Mouse (Mus musculus): ENCODE results near the gene Ints13. TPM values are rescaled to one million over a fixed set of nuclear protein-coding genes. Genes with fewer than 3 reads are reported as not detected.

The Ints13 gene
- polyA plus RNA-seq, 1 experiment, result 10.2 TPM

- Histone ChIP-seq H3K36me3 (ENCODE audit: control insufficient read depth, insufficient read depth, low read length) (peaks cover 4% of the 10 kb centered on the region; the same call in 1 of the 2 replicates), H3K4me1 (ENCODE audit: control insufficient read depth, insufficient read depth, insufficient read length) (no peaks in the 10 kb centered on the region), H3K27me3 (ENCODE audit: control insufficient read depth, insufficient read depth, low read length) (no peaks in the 10 kb centered on the region), H3K27ac (ENCODE audit: insufficient read depth, low read length) (peak overlapping the region; percentile 24; the same call in 1 of the 2 replicates), H3K4me3 (ENCODE audit: extremely low read depth, insufficient read depth, insufficient read length) (no peak overlapping the region)
- TF ChIP-seq CTCF (IDR thresholded peaks at IDR 0.05; ENCODE audit: extremely low read depth, insufficient read depth, insufficient read length, insufficient replicate concordance) (no peak), POLR2A (IDR thresholded peaks at IDR 0.05; ENCODE audit: low read depth, low read length) (no peak)
- WGBS, result 86% methylated on average over 7 of the region's 7 CpGs
- DNase-seq (ENCODE audit: low read depth in 1 of 2, low spot score in 2 of 2), result no peak
Observed at GRCm38 (mm10) chr6:146611897-146612296, 34.3 kb upstream of the Ints13 start.

DNA sequence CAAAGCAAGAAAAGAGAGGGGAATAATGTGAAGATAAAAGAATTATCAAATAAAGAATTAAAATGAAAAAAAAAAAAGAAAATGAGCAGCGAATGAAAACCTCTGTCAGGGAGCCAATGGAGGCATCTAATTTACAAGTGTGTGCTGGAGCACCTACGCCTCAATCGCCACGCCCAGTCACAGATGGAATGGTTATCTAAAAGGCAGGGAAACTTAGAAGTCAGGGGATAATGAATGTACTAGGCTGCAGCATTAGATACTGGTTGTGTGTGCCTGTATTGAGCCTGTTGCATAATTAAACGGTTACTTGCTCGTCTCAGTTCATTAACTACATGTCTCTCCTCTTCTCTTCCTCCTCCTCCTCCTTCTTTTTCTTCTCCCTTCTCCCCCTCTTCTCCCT, 33.8 kb upstream of the Ints13 start:
- TF ChIP-seq POLR2A (IDR thresholded peaks at IDR 0.05; ENCODE audit: low read depth, low read length) (no peak), CTCF (IDR thresholded peaks at IDR 0.05; ENCODE audit: extremely low read depth, insufficient read depth, insufficient read length, insufficient replicate concordance) (no peak)
- Histone ChIP-seq H3K4me1 (ENCODE audit: control insufficient read depth, insufficient read depth, insufficient read length) (no peaks in the 10 kb centered on the region), H3K27ac (ENCODE audit: insufficient read depth, low read length) (no peak overlapping the region), H3K36me3 (ENCODE audit: control insufficient read depth, insufficient read depth, low read length) (peaks cover 4% of the 10 kb centered on the region; the same call in 1 of the 2 replicates), H3K4me3 (ENCODE audit: extremely low read depth, insufficient read depth, insufficient read length) (no peak overlapping the region), H3K27me3 (ENCODE audit: control insufficient read depth, insufficient read depth, low read length) (no peaks in the 10 kb centered on the region)
- DNase-seq (ENCODE audit: low read depth in 1 of 2, low spot score in 2 of 2), result no peak
- WGBS, result 91% methylated on average over 6 of the region's 6 CpGs

DNA sequence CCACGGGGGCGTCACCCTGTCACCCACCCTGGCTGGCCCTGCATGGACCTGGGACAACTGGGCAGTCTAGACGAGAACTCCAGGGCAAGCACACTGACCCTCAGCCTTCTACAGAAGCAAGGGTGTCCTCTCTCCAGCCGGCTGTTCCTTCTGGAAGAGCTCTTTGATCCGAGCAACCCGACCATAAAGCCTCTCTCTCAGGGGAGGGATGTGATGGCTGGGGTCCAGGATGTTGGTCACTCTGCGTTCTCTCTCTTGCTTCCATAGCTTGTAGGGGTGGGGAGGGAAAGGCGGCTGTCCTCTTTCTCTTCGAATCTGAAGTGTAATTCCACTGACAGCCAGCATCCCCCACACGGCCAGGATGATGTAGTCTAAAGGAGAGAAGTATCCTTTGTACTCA, 26.0 kb upstream of the Ints13 start:
- no peak for DNase-seq (ENCODE audit: low read depth in 1 of 2, low spot score in 2 of 2)
- TF ChIP-seq CTCF (IDR thresholded peaks at IDR 0.05; ENCODE audit: extremely low read depth, insufficient read depth, insufficient read length, insufficient replicate concordance) (no peak), POLR2A (IDR thresholded peaks at IDR 0.05; ENCODE audit: low read depth, low read length) (no peak)
- Histone ChIP-seq H3K4me1 (ENCODE audit: control insufficient read depth, insufficient read depth, insufficient read length) (no peaks in the 10 kb centered on the region), H3K4me3 (ENCODE audit: extremely low read depth, insufficient read depth, insufficient read length) (no peak overlapping the region), H3K27me3 (ENCODE audit: control insufficient read depth, insufficient read depth, low read length) (no peaks in the 10 kb centered on the region), H3K36me3 (ENCODE audit: control insufficient read depth, insufficient read depth, low read length) (peaks cover 29% of the 10 kb centered on the region), H3K27ac (ENCODE audit: insufficient read depth, low read length) (no peak overlapping the region)
- 90% methylated on average over 10 of the region's 10 CpGs for WGBS

DNA sequence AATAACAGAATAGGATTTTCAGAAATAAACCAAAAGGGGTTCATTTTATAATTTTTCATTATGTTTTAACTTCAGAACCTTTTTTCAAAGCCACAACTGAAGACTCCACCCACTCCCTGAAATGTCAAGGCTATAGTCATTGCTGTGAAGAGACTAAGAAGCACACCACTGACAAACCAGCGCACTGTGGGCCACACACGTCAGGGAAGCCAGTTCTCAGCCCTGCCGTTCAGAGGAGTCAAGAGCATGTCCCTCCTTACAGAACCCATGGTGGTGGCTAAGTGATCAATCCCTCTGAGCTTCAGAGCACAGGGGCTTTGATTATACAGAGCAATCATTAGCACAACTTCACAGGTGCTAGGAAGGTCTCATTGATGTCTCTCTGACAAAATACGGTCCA, 25.0 kb upstream of the Ints13 start:
- Histone ChIP-seq H3K27me3 (ENCODE audit: control insufficient read depth, insufficient read depth, low read length) (no peaks in the 10 kb centered on the region), H3K4me3 (ENCODE audit: extremely low read depth, insufficient read depth, insufficient read length) (no peak overlapping the region), H3K4me1 (ENCODE audit: control insufficient read depth, insufficient read depth, insufficient read length) (no peaks in the 10 kb centered on the region), H3K36me3 (ENCODE audit: control insufficient read depth, insufficient read depth, low read length) (peaks cover 29% of the 10 kb centered on the region), H3K27ac (ENCODE audit: insufficient read depth, low read length) (no peak overlapping the region)
- 78% methylated on average over 4 of the region's 4 CpGs for WGBS
- no peak for DNase-seq (ENCODE audit: low read depth in 1 of 2, low spot score in 2 of 2)
- TF ChIP-seq POLR2A (IDR thresholded peaks at IDR 0.05; ENCODE audit: low read depth, low read length), result no peak

DNA sequence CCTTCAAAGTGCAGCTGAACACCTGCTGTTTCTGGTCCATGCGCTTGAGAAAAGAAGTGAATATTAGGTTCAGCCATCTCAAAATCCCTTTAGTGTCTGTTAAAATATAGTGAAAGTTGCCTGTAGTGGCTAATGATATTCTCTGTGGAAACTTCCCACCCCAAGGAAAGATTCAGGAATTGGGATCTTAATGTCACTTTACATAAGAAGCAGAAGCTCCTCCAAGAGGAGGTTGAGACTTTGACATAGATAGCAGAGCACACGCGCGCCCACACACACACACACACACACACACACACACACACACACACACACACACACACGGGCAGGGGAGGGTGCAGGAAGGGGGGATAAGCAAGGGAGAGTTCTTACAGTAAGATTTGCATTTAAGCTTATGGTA, 7.5 kb upstream of the Ints13 start:
- Histone ChIP-seq H3K4me1 (ENCODE audit: control insufficient read depth, insufficient read depth, insufficient read length) (peaks cover 2% of the 10 kb centered on the region), H3K4me3 (ENCODE audit: extremely low read depth, insufficient read depth, insufficient read length) (no peak overlapping the region), H3K27me3 (ENCODE audit: control insufficient read depth, insufficient read depth, low read length) (no peaks in the 10 kb centered on the region), H3K36me3 (ENCODE audit: control insufficient read depth, insufficient read depth, low read length) (peaks cover 21% of the 10 kb centered on the region), H3K27ac (ENCODE audit: insufficient read depth, low read length) (no peak overlapping the region)
- WGBS, result 93% methylated on average over 5 of the region's 5 CpGs
- TF ChIP-seq POLR2A (IDR thresholded peaks at IDR 0.05; ENCODE audit: low read depth, low read length) (no peak), CTCF (IDR thresholded peaks at IDR 0.05; ENCODE audit: extremely low read depth, insufficient read depth, insufficient read length, insufficient replicate concordance) (no peak)
- no peak for DNase-seq (ENCODE audit: low read depth in 1 of 2, low spot score in 2 of 2)

- no peak overlapping the region for H3K4me3 ChIP-seq (ENCODE audit: extremely low read depth, insufficient read depth, insufficient read length)
- H3K27me3 ChIP-seq (ENCODE audit: control insufficient read depth, insufficient read depth, low read length), result no peaks in the 10 kb centered on the region
- H3K36me3 ChIP-seq (ENCODE audit: control insufficient read depth, insufficient read depth, low read length), result peaks cover 13% of the 10 kb centered on the region
- H3K27ac ChIP-seq (ENCODE audit: insufficient read depth, low read length), result no peak overlapping the region
- TF ChIP-seq POLR2A (IDR thresholded peaks at IDR 0.05; ENCODE audit: low read depth, low read length) (no peak), CTCF (IDR thresholded peaks at IDR 0.05; ENCODE audit: extremely low read depth, insufficient read depth, insufficient read length, insufficient replicate concordance) (no peak)
- H3K4me1 ChIP-seq (ENCODE audit: control insufficient read depth, insufficient read depth, insufficient read length), result peaks cover 2% of the 10 kb centered on the region
- 69% methylated on average over 2 of the region's 2 CpGs for WGBS
- no peak for DNase-seq (ENCODE audit: low read depth in 1 of 2, low spot score in 2 of 2)
Observed at GRCm38 (mm10) chr6:146583366-146584046, 5.9 kb upstream of the Ints13 start.

- WGBS, result 4% methylated on average over 2 of the region's 2 CpGs
- H3K27me3 ChIP-seq (ENCODE audit: control insufficient read depth, insufficient read depth, low read length), result no peaks in the 10 kb centered on the region
- peaks cover 1% of the 10 kb centered on the region; the same call in 1 of the 2 replicates for H3K36me3 ChIP-seq (ENCODE audit: control insufficient read depth, insufficient read depth, low read length)
- H3K27ac ChIP-seq (ENCODE audit: insufficient read depth, low read length), result no peak overlapping the region
- DNase-seq (ENCODE audit: low read depth in 1 of 2, low spot score in 2 of 2), result peak in 1 of 2 experiments; percentile 12
- H3K4me3 ChIP-seq (ENCODE audit: extremely low read depth, insufficient read depth, insufficient read length), result no peak overlapping the region
- TF ChIP-seq POLR2A (IDR thresholded peaks at IDR 0.05; ENCODE audit: low read depth, low read length), result no peak
- no peak for TF ChIP-seq CTCF (IDR thresholded peaks at IDR 0.05; ENCODE audit: extremely low read depth, insufficient read depth, insufficient read length, insufficient replicate concordance)
- peaks cover 2% of the 10 kb centered on the region for H3K4me1 ChIP-seq (ENCODE audit: control insufficient read depth, insufficient read depth, insufficient read length)
Observed at GRCm38 (mm10) chr6:146580381-146580926, 2.8 kb upstream of the Ints13 start.
